Mouse (Mus musculus) hindbrain, embryonic 12.5 days (tissue): ENCODE measurements at regions not wholly inside any gene's neighbourhood (a gene's known extent, or its start where the extent isn't known, plus 50 kb on each side); places are given as distances from the start of the nearest gene placed in this dataset.

Experiments used
- ATAC-seq: fragments of 200-750 bp; cut with Nextera tagmentation; 2 replicates; pipeline ENCODE4 v1.8.0; 2017; ENCODE audit warnings: moderate TSS enrichment; ENCODE audit not compliant: low FRiP score
- H3K27ac ChIP-seq: fragments of 300-500 bp; sonication (generic); 2 replicates; pipeline ENCODE4 v1.5.1; 2016; ENCODE audit warnings: mild to moderate bottlenecking
- H3K27me3 ChIP-seq: fragments of 300-500 bp; sonication (generic); 2 replicates; pipeline ENCODE4 v1.6.1; 2016; ENCODE audit warnings: mild to moderate bottlenecking
- H3K36me3 ChIP-seq: fragments of 300-500 bp; sonication (generic); 2 replicates; pipeline ENCODE4 v1.6.1; 2016; ENCODE audit warnings: mild to moderate bottlenecking
- H3K4me1 ChIP-seq: fragments of 300-500 bp; sonication (generic); 2 replicates; pipeline ENCODE4 v1.6.1; 2016
- H3K4me2 ChIP-seq: fragments of 300-500 bp; sonication (generic); replicated peaks from 2 replicates; pipeline ENCODE4 v1.6.1; 2016; ENCODE audit warnings: mild to moderate bottlenecking
- H3K4me3 ChIP-seq: fragments of 300-500 bp; sonication (generic); 2 replicates; pipeline ENCODE4 v1.5.1; 2016; ENCODE audit warnings: mild to moderate bottlenecking
- H3K9ac ChIP-seq: fragments of 300-500 bp; sonication (generic); 2 replicates; pipeline ENCODE4 v1.6.1; 2016; ENCODE audit warnings: mild to moderate bottlenecking, moderate library complexity
- H3K9me3 ChIP-seq: fragments of 300-500 bp; sonication (generic); replicated peaks from 2 replicates; pipeline ENCODE4 v1.6.1; 2016; ENCODE audit warnings: mild to moderate bottlenecking
- whole genome bisulfite sequencing: fragments of 180-500 bp; shearing (Covaris S2); methylation state at CpG from one replicate; pipeline ENCODE4 v1.1.7; 2016; 5-methylcytosine and 5-hydroxymethylcytosine counted together

GRCm38 (mm10) chr2:122863343-122863970 lies 98.4 kb downstream of the Sqor start:
- Histone ChIP-seq H3K27me3 (no peaks in the 10 kb centered on the region), H3K9ac (no peak overlapping the region), H3K27ac (0 out of 2 replicates have a peak overlapping the region, but pooled peaks have one; percentile 13), H3K4me3 (no peak overlapping the region), H3K4me1 (no peaks in the 10 kb centered on the region), H3K36me3 (no peaks in the 10 kb centered on the region), H3K4me2 (no peak overlapping the region), H3K9me3 (no peaks in the 10 kb centered on the region)
- WGBS, result 71% methylated on average over 15 of the region's 15 CpGs
- peak; percentile 67; the same call in 1 of the 2 replicates for ATAC-seq

- ATAC-seq, result peak; percentile 48; the same call in 1 of the 2 replicates
- H3K27me3 ChIP-seq, result no peaks in the 10 kb centered on the region
- no peak overlapping the region for H3K27ac ChIP-seq
- no peaks in the 10 kb centered on the region for H3K36me3 ChIP-seq
- no peak overlapping the region for H3K4me3 ChIP-seq
- H3K4me2 ChIP-seq, result no peak overlapping the region
- H3K9ac ChIP-seq, result no peak overlapping the region
- no peaks in the 10 kb centered on the region for H3K4me1 ChIP-seq
- H3K9me3 ChIP-seq, result no peaks in the 10 kb centered on the region
- 77% methylated on average over 1 of the region's 1 CpGs for WGBS
Measured at GRCm38 (mm10) chr2:122863971-122864348, 98.9 kb downstream of the Sqor start.

GRCm38 (mm10) chr2:122887111-122887510 lies 122.1 kb downstream of the Sqor start:
- Histone ChIP-seq H3K4me2 (no peak overlapping the region), H3K4me1 (no peaks in the 10 kb centered on the region), H3K9me3 (peaks cover 4% of the 10 kb centered on the region; the same call in 1 of the 2 replicates), H3K36me3 (no peaks in the 10 kb centered on the region), H3K9ac (no peak overlapping the region), H3K27ac (no peak overlapping the region), H3K4me3 (no peak overlapping the region), H3K27me3 (no peaks in the 10 kb centered on the region)
- ATAC-seq, result no peak

- H3K9ac ChIP-seq, result no peak overlapping the region
- ATAC-seq, result no peak
- no peaks in the 10 kb centered on the region for H3K27me3 ChIP-seq
- no peak overlapping the region for H3K4me2 ChIP-seq
- H3K4me3 ChIP-seq, result no peak overlapping the region
- H3K27ac ChIP-seq, result no peak overlapping the region
- H3K36me3 ChIP-seq, result no peaks in the 10 kb centered on the region
- H3K9me3 ChIP-seq, result peaks cover 4% of the 10 kb centered on the region; the same call in 1 of the 2 replicates
- H3K4me1 ChIP-seq, result no peaks in the 10 kb centered on the region
Measured at GRCm38 (mm10) chr2:122887526-122887925, 122.5 kb downstream of the Sqor start.

- 30% methylated on average over 11 of the region's 11 CpGs for WGBS
- no peaks in the 10 kb centered on the region for H3K36me3 ChIP-seq
- peak; percentile 81 for ATAC-seq
- H3K4me1 ChIP-seq, result peaks cover 8% of the 10 kb centered on the region
- H3K9me3 ChIP-seq, result no peaks in the 10 kb centered on the region; the same call in 1 of the 2 replicates
- no peak overlapping the region for H3K9ac ChIP-seq
- no peaks in the 10 kb centered on the region for H3K27me3 ChIP-seq
- H3K27ac ChIP-seq, result peak overlapping the region; percentile 53; the same call in 1 of the 2 replicates
- no peak overlapping the region for H3K4me3 ChIP-seq
- H3K4me2 ChIP-seq, result no peak overlapping the region
Measured at GRCm38 (mm10) chr2:122905129-122906072, 140.4 kb downstream of the Sqor start.

- no peak for ATAC-seq
- Histone ChIP-seq H3K27me3 (no peaks in the 10 kb centered on the region), H3K4me3 (no peak overlapping the region), H3K9me3 (no peaks in the 10 kb centered on the region), H3K4me1 (no peaks in the 10 kb centered on the region), H3K9ac (no peak overlapping the region), H3K4me2 (no peak overlapping the region), H3K36me3 (no peaks in the 10 kb centered on the region), H3K27ac (no peak overlapping the region)
- 97% methylated on average over 1 of the region's 1 CpGs for WGBS
Measured at GRCm38 (mm10) chr2:122916772-122917171, 151.7 kb downstream of the Sqor start.

GRCm38 (mm10) chr2:122937922-122938321 lies 172.9 kb downstream of the Sqor start:
- ATAC-seq, result no peak
- H3K4me3 ChIP-seq, result no peak overlapping the region
- no peak overlapping the region for H3K4me2 ChIP-seq
- no peak overlapping the region for H3K27ac ChIP-seq
- no peak overlapping the region for H3K9ac ChIP-seq
- H3K9me3 ChIP-seq, result no peaks in the 10 kb centered on the region
- H3K4me1 ChIP-seq, result no peaks in the 10 kb centered on the region
- 51% methylated on average over 4 of the region's 4 CpGs for WGBS
- no peaks in the 10 kb centered on the region for H3K36me3 ChIP-seq
- no peaks in the 10 kb centered on the region for H3K27me3 ChIP-seq

- H3K4me1 ChIP-seq, result 0 out of 2 replicates have a peak, but pooled peaks cover 2% of the 10 kb centered on the region
- H3K27ac ChIP-seq, result no peak overlapping the region
- 36% methylated on average over 2 of the region's 2 CpGs for WGBS
- no peak overlapping the region for H3K4me3 ChIP-seq
- ATAC-seq, result no peak
- no peaks in the 10 kb centered on the region for H3K36me3 ChIP-seq
- no peaks in the 10 kb centered on the region for H3K9me3 ChIP-seq
- H3K4me2 ChIP-seq, result no peak overlapping the region
- H3K9ac ChIP-seq, result no peak overlapping the region
- no peaks in the 10 kb centered on the region for H3K27me3 ChIP-seq
Measured at GRCm38 (mm10) chr2:122944841-122945240, 179.8 kb downstream of the Sqor start.

GRCm38 (mm10) chr2:122945891-122946290 lies 180.9 kb downstream of the Sqor start:
- Histone ChIP-seq H3K4me2 (no peak overlapping the region), H3K27me3 (no peaks in the 10 kb centered on the region), H3K4me3 (no peak overlapping the region), H3K4me1 (0 out of 2 replicates have a peak, but pooled peaks cover 2% of the 10 kb centered on the region), H3K27ac (no peak overlapping the region), H3K9me3 (no peaks in the 10 kb centered on the region), H3K36me3 (no peaks in the 10 kb centered on the region), H3K9ac (no peak overlapping the region)
- no peak for ATAC-seq
- WGBS, result 90% methylated on average over 3 of the region's 3 CpGs

- no peaks in the 10 kb centered on the region for H3K27me3 ChIP-seq
- WGBS, result 89% methylated on average over 3 of the region's 3 CpGs
- H3K9ac ChIP-seq, result no peak overlapping the region
- no peak overlapping the region for H3K27ac ChIP-seq
- H3K4me1 ChIP-seq, result 0 out of 2 replicates have a peak, but pooled peaks cover 2% of the 10 kb centered on the region
- H3K36me3 ChIP-seq, result no peaks in the 10 kb centered on the region
- ATAC-seq, result no peak
- H3K4me3 ChIP-seq, result no peak overlapping the region
- H3K4me2 ChIP-seq, result no peak overlapping the region
- no peaks in the 10 kb centered on the region for H3K9me3 ChIP-seq
Measured at GRCm38 (mm10) chr2:122949031-122949430, 184.0 kb downstream of the Sqor start.

GRCm38 (mm10) chr2:122961701-122962100 lies 196.7 kb downstream of the Sqor start:
- no peak for ATAC-seq
- WGBS, result 87% methylated on average over 4 of the region's 4 CpGs
- Histone ChIP-seq H3K27ac (no peak overlapping the region), H3K4me2 (no peak overlapping the region), H3K9me3 (no peaks in the 10 kb centered on the region), H3K36me3 (no peaks in the 10 kb centered on the region), H3K4me3 (no peak overlapping the region), H3K9ac (no peak overlapping the region), H3K27me3 (no peaks in the 10 kb centered on the region), H3K4me1 (no peaks in the 10 kb centered on the region)

GRCm38 (mm10) chr2:122968809-122969628 lies 204.0 kb downstream of the Sqor start:
- H3K4me3 ChIP-seq, result no peak overlapping the region
- ATAC-seq, result no peak
- no peaks in the 10 kb centered on the region for H3K36me3 ChIP-seq
- no peak overlapping the region for H3K4me2 ChIP-seq
- H3K4me1 ChIP-seq, result peaks cover 2% of the 10 kb centered on the region; the same call in 1 of the 2 replicates
- H3K9ac ChIP-seq, result no peak overlapping the region
- H3K27ac ChIP-seq, result no peak overlapping the region
- no peaks in the 10 kb centered on the region for H3K27me3 ChIP-seq
- WGBS, result 84% methylated on average over 10 of the region's 10 CpGs
- H3K9me3 ChIP-seq, result no peaks in the 10 kb centered on the region
